Mouse (Mus musculus) E14TG2a.4 (cell line): ENCODE measurements around the gene Stat6.

ENCODE experiments used
- CTCF ChIP-seq: conservative IDR thresholded peaks from 2 replicates; pipeline ENCODE4 v1.5.1; 2014; ENCODE audit warnings: low read length
- NANOG ChIP-seq: IDR thresholded peaks from 2 replicates; pipeline ENCODE4 v1.6.1; 2014; ENCODE audit warnings: borderline replicate concordance, low read length, mixed read lengths
- POU5F1 ChIP-seq: IDR thresholded peaks from 2 replicates; pipeline ENCODE4 v1.6.1; 2014; ENCODE audit warnings: low read length, borderline replicate concordance

DNA sequence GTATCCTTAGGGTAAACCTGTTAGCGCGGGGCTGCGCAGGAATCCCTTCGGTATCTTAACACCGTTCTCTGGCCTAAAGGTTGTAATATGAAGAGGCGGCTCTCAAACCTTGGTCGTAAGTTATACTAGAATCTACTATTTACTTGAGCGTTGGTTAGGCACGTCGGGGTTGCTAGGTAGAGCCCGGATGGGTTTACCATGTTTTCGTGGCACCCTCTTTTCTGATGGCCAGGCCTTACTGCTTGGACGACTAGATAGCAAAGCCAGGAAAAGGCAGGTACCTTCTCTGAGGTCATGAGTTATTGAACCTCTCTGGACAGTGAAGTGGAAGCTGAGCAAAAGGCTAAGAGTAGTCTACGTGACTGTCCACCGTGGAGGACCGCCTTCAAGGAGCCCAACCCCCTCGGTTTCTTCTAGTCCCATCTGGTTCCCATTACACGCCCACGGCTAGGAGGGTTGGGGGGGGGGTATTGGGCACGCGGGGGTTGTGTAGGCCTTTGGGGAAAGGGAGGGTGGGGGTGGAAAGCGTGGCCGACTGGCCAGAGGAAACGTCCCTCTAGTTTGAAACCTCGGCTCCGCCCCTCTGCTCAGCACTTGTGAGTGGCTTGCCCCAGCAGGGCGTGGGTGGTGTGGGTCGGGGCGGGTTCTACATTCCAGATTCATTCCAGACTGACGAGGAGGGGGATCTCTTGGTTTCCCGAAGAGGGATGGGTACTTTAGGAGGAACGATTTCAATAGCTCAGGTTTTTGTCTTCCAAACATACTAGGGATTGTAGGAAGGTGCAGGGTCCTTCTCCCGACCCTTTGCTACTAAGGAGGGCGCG is 24.7 kb downstream of the Stat6 start:
- TF ChIP-seq CTCF (no peak), POU5F1 (no peak), NANOG (no peak)
